Mouse (Mus musculus) olfactory bulb, adult 2 months (tissue): ENCODE measurements around the gene Notch4.

Source experiments
- CTCF ChIP-seq: fragments of 200-500 bp; IDR thresholded peaks from 2 replicates; pipeline ENCODE4 v1.5.1; 2012; ENCODE audit warnings: low read depth, mild to moderate bottlenecking, low read length, moderate library complexity; ENCODE audit not compliant: insufficient read depth
- POLR2A ChIP-seq: fragments of 200-500 bp; IDR thresholded peaks from 2 replicates; pipeline ENCODE4 v1.6.1; 2012; ENCODE audit warnings: mild to moderate bottlenecking, low read depth, low read length, moderate library complexity; ENCODE audit not compliant: insufficient read depth

GRCm38 (mm10) chr17:34627943-34628643 is 64.0 kb downstream of the Notch4 start, which contains the start of gene Ppt2:
- TF ChIP-seq CTCF (no peak), POLR2A (no peak)
